Mouse (Mus musculus): ENCODE measurements around the gene Dmrta2. TPM values are rescaled to one million over a fixed set of nuclear protein-coding genes. Genes with fewer than 3 reads are reported as not detected.

The Dmrta2 gene
- total RNA-seq (2014; fragmentation: Nextera tagmentation) (not detected in 2 replicates), total RNA-seq (2017) (0.11 and 0.17 TPM in 2 replicates), polyA plus RNA-seq (2012) (0.40 and 0.47 TPM in 2 replicates)

- Histone ChIP-seq H3K9me3 (replicated peaks) (peaks cover 74% of the 10 kb centered on the region), H3K27me3 (ENCODE audit: insufficient read depth, low read length) (no peaks in the 10 kb centered on the region; the same call in 1 of the 2 replicates), H3K4me3 (ENCODE audit: low read depth, low read length) (peak within 1 kb of the TSS; percentile 16; the same call in 1 of the 2 replicates), H3K36me3 (replicated peaks) (peaks cover 5% of the 10 kb centered on the region), H3K4me1 (ENCODE audit: insufficient read depth, low read depth, low read length) (no peaks in the 10 kb centered on the region; the same call in 1 of the 2 replicates)
- no peak for TF ChIP-seq CTCF (IDR thresholded peaks at IDR 0.05; ENCODE audit: low read depth, low read length)
- no peak for TF ChIP-seq POLR2AphosphoS5 (IDR thresholded peaks at IDR 0.05; ENCODE audit: insufficient replicate concordance, low read depth, low read length)
- TF ChIP-seq GATA2 (IDR thresholded peaks at IDR 0.05; ENCODE audit: borderline replicate concordance, low read depth, low read length): no peak
- TF ChIP-seq TAL1 (conservative IDR thresholded peaks at IDR 0.05; ENCODE audit: low read depth, low read length): no peak
- TF ChIP-seq GATA1 (IDR thresholded peaks at IDR 0.05; ENCODE audit: borderline replicate concordance, low read length): no peak
- DNase-seq (ENCODE audit: low spot score): no peak
- no peak for ATAC-seq (ENCODE audit: extremely low read depth, insufficient number of reproducible peaks, low FRiP score, poor library complexity, severe bottlenecking)
Observed at GRCm38 (mm10) chr4:109977148-109978067, at the start of gene Dmrta2. Dmrta2 (plus strand) TSS chr4:109978053.

GRCm38 (mm10) chr4:109929058-109929457 is 48.8 kb upstream of the Dmrta2 start:
- DNase-seq (ENCODE audit: low spot score): no peak
- H3K36me3 ChIP-seq (replicated peaks): peaks cover 29% of the 10 kb centered on the region
- no peaks in the 10 kb centered on the region for H3K27me3 ChIP-seq (ENCODE audit: insufficient read depth, low read length)
- no peaks in the 10 kb centered on the region for H3K9me3 ChIP-seq (replicated peaks)
- no peaks in the 10 kb centered on the region for H3K4me1 ChIP-seq (ENCODE audit: insufficient read depth, low read depth, low read length)
- no peak for ATAC-seq (ENCODE audit: extremely low read depth, insufficient number of reproducible peaks, low FRiP score, poor library complexity, severe bottlenecking)
- TF ChIP-seq GATA2 (IDR thresholded peaks at IDR 0.05; ENCODE audit: borderline replicate concordance, low read depth, low read length): no peak
- TF ChIP-seq POLR2AphosphoS5 (IDR thresholded peaks at IDR 0.05; ENCODE audit: insufficient replicate concordance, low read depth, low read length): no peak
- TF ChIP-seq CTCF (IDR thresholded peaks at IDR 0.05; ENCODE audit: low read depth, low read length): no peak
- H3K4me3 ChIP-seq (ENCODE audit: low read depth, low read length): no peak overlapping the region

DNA sequence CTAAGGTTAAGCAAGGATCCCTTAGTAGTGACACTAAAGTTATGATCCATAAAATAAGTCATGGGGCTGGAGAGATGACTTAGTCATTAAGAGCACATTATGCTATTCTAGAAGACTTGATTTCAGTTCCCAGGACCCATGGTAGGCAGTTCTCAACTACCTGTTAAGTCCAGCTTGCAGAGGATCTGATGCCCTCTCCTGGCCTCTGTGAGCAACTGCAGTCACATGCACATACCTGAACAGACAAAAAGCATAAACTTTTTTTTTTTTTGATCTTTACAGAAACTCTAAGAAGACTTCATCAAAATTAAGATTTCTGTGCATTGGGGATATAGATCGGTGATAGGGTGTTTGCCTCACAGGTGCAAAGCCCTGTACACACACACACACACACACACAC is 47.4 kb upstream of the Dmrta2 start:
- TF ChIP-seq CTCF (IDR thresholded peaks at IDR 0.05; ENCODE audit: low read depth, low read length) (0 out of 2 replicates have a peak, but pooled peaks have one; percentile 6), POLR2AphosphoS5 (IDR thresholded peaks at IDR 0.05; ENCODE audit: insufficient replicate concordance, low read depth, low read length) (no peak)
- Histone ChIP-seq H3K27me3 (ENCODE audit: insufficient read depth, low read length) (no peaks in the 10 kb centered on the region), H3K4me1 (ENCODE audit: insufficient read depth, low read depth, low read length) (no peaks in the 10 kb centered on the region), H3K4me3 (ENCODE audit: low read depth, low read length) (no peak overlapping the region), H3K36me3 (replicated peaks) (peaks cover 23% of the 10 kb centered on the region), H3K9me3 (replicated peaks) (no peaks in the 10 kb centered on the region)
- ATAC-seq (ENCODE audit: extremely low read depth, insufficient number of reproducible peaks, low FRiP score, poor library complexity, severe bottlenecking): no peak
- DNase-seq (ENCODE audit: low spot score): no peak

- DNase-seq (ENCODE audit: low spot score): no peak
- TF ChIP-seq GATA2 (IDR thresholded peaks at IDR 0.05; ENCODE audit: borderline replicate concordance, low read depth, low read length) (no peak), TAL1 (conservative IDR thresholded peaks at IDR 0.05; ENCODE audit: low read depth, low read length) (no peak), POLR2AphosphoS5 (IDR thresholded peaks at IDR 0.05; ENCODE audit: insufficient replicate concordance, low read depth, low read length) (no peak), CTCF (IDR thresholded peaks at IDR 0.05; ENCODE audit: low read depth, low read length) (no peak), GATA1 (IDR thresholded peaks at IDR 0.05; ENCODE audit: borderline replicate concordance, low read length) (no peak)
- Histone ChIP-seq H3K9me3 (replicated peaks) (no peaks in the 10 kb centered on the region), H3K36me3 (replicated peaks) (peaks cover 26% of the 10 kb centered on the region), H3K4me3 (ENCODE audit: low read depth, low read length) (no peak overlapping the region), H3K4me1 (ENCODE audit: insufficient read depth, low read depth, low read length) (no peaks in the 10 kb centered on the region), H3K27me3 (ENCODE audit: insufficient read depth, low read length) (no peaks in the 10 kb centered on the region)
- no peak for ATAC-seq (ENCODE audit: extremely low read depth, insufficient number of reproducible peaks, low FRiP score, poor library complexity, severe bottlenecking)
Observed at GRCm38 (mm10) chr4:109930935-109931334, 46.9 kb upstream of the Dmrta2 start.

DNA sequence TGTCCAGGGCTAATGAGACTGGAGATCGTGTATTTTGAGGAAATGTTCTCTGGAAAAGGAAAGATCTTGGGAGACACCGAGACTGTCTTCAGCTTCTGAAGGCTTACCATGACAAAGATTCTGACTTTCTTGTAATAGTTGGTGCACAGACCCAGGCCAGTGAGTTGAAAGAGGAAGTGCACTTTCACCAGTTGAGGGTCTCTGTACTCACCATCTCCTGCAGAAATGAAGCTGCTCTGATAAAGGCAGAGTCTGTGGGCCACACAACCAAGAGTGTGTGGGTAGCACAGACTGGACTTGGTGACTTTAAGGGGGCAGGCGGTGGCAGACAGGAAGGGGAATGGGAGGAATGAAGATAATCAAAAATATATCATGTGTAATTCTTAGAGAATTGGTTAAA is 41.3 kb upstream of the Dmrta2 start:
- Histone ChIP-seq H3K36me3 (replicated peaks) (peaks cover 45% of the 10 kb centered on the region), H3K27me3 (ENCODE audit: insufficient read depth, low read length) (no peaks in the 10 kb centered on the region), H3K9me3 (replicated peaks) (no peaks in the 10 kb centered on the region), H3K4me3 (ENCODE audit: low read depth, low read length) (no peak overlapping the region), H3K4me1 (ENCODE audit: insufficient read depth, low read depth, low read length) (no peaks in the 10 kb centered on the region; the same call in 1 of the 2 replicates)
- no peak for DNase-seq (ENCODE audit: low spot score)
- no peak for ATAC-seq (ENCODE audit: extremely low read depth, insufficient number of reproducible peaks, low FRiP score, poor library complexity, severe bottlenecking)
- TF ChIP-seq GATA1 (IDR thresholded peaks at IDR 0.05; ENCODE audit: borderline replicate concordance, low read length) (no peak), TAL1 (conservative IDR thresholded peaks at IDR 0.05; ENCODE audit: low read depth, low read length) (no peak), GATA2 (IDR thresholded peaks at IDR 0.05; ENCODE audit: borderline replicate concordance, low read depth, low read length) (no peak), CTCF (IDR thresholded peaks at IDR 0.05; ENCODE audit: low read depth, low read length) (no peak), POLR2AphosphoS5 (IDR thresholded peaks at IDR 0.05; ENCODE audit: insufficient replicate concordance, low read depth, low read length) (no peak)

DNA sequence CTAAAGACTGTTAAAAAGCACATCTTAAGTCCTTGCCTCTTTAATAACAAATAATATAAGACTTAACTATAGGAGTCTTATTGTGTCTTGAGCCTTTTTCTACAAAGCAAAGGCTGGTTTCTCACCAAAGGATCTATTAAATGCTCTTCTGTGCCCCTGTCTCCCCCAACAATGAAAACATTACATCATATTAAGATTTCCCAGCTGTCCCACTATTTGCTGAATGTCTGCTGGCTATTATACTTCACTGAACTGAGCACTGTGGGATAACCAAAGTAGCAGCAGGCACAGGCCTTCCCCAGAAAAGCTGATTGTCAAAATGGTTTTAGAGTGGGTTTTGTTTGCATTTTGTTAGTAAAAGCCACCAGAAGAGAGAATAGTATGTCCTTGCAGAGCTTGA is 38.6 kb upstream of the Dmrta2 start:
- Histone ChIP-seq H3K4me3 (ENCODE audit: low read depth, low read length) (no peak overlapping the region), H3K36me3 (replicated peaks) (peaks cover 46% of the 10 kb centered on the region), H3K9me3 (replicated peaks) (no peaks in the 10 kb centered on the region), H3K27me3 (ENCODE audit: insufficient read depth, low read length) (no peaks in the 10 kb centered on the region), H3K4me1 (ENCODE audit: insufficient read depth, low read depth, low read length) (no peaks in the 10 kb centered on the region; the same call in 1 of the 2 replicates)
- no peak for TF ChIP-seq GATA1 (IDR thresholded peaks at IDR 0.05; ENCODE audit: borderline replicate concordance, low read length)
- TF ChIP-seq TAL1 (conservative IDR thresholded peaks at IDR 0.05; ENCODE audit: low read depth, low read length): no peak
- TF ChIP-seq CTCF (IDR thresholded peaks at IDR 0.05; ENCODE audit: low read depth, low read length): no peak
- no peak for TF ChIP-seq GATA2 (IDR thresholded peaks at IDR 0.05; ENCODE audit: borderline replicate concordance, low read depth, low read length)
- no peak for TF ChIP-seq POLR2AphosphoS5 (IDR thresholded peaks at IDR 0.05; ENCODE audit: insufficient replicate concordance, low read depth, low read length)
- DNase-seq (ENCODE audit: low spot score) (no peak), ATAC-seq (ENCODE audit: extremely low read depth, insufficient number of reproducible peaks, low FRiP score, poor library complexity, severe bottlenecking) (no peak)
